Mouse (Mus musculus) retina, postnatal 7 days (tissue): ENCODE data around the gene Fam214a.
"Not testable (repeated sequence)": the region's sequence is repeated elsewhere in the genome, so short reads cannot be mapped to it uniquely, and the experiment has no call there.

Experiments used
- DNase-seq: peaks from one replicate; pipeline ENCODE4 v3.0.0-alpha.2; 2012; ENCODE audit warnings: low read depth, low spot score

Gene Fam214a

GRCm38 (mm10) chr9:74979371-74979770 lies 26.7 kb downstream of the Fam214a start:
- no peak for DNase-seq

- no peak for DNase-seq
Measured at GRCm38 (mm10) chr9:74979866-74980265, 27.2 kb downstream of the Fam214a start.

DNA sequence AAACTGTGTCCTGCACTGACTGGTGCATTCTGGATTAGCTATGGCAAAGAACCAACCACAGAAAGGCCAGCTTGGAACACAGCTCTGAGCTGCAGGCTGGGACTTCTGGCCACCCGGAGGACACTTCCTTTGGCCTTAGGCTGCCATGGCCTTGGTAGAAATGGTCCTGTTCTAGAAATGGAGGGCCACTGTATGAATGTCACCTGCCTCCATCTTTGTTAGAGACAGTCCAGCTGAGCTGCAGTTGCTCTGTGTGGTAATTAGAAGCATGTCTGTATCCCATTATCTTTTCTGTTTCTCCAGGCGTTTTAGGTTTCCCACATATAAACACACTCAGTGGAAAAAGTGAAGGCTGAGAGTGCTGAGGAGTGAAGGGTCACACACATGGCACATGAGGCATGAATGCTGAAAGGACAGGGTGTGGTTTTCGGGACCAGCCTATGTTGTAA lies 29.0 kb downstream of the Fam214a start:
- no peak for DNase-seq

DNA sequence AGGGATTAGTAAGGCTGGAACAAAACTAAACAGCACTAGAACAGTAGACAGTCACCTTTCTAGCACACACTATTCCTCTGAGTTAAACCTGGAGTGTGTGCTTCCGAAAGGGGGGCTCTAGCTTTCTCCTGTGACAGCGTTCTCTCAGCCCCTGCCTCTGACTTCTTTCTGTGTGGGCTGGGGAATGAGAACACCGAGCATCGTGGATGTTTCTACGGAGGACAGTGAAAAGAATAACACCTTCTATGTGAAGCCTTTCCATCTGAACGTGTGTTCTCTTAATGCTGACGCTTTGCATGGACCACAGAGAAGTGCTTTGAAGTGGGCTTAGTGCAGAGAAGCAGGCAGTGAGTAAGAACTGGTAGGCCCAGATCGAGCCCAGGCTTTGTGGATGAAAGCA lies 29.5 kb downstream of the Fam214a start:
- no peak for DNase-seq

DNA sequence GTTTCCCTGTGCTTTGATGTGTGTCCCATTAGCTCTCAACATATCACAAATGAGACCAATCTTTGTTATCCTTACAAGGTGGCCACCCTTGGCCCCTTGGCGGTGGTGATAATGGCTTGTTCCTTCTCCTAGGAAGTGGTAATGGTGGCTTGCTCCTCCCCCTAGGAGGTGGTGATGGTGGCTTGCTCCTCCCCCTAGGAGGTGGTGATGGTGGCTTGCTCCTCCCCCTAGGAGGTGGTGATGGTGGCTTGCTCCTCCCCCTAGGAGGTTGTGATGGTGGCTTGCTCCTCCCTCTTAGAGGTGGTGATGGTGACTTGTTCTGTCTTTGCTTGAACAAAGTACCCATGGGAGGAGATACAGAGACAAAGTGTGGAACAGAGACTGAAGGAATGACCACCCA lies 30.0 kb downstream of the Fam214a start:
- DNase-seq: not testable (repeated sequence)

- DNase-seq: no peak
Measured at GRCm38 (mm10) chr9:74985173-74985715, 32.6 kb downstream of the Fam214a start.

DNA sequence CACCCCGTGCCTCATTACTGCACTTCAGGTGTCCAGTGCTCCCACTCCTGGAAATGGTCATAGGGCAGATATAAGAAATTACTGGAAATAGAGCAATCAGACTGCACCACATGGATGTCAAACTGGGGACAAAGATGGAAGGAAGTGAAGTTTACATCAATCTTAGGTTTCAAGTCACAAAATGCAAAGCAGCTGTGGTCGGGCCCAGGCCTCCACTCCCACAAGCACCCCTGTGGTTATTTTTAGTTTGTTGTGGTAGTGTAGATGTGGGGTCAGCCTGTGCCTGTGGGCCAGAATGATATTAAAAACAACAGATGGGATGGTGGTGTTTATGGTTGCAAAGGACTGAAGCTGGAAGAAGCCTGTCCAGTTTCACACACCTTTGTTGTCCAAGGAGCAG lies 33.1 kb downstream of the Fam214a start:
- DNase-seq: no peak

GRCm38 (mm10) chr9:74988893-74989460 lies 36.3 kb downstream of the Fam214a start:
- no peak for DNase-seq

GRCm38 (mm10) chr9:74989990-74990389 lies 37.3 kb downstream of the Fam214a start:
- no peak for DNase-seq

DNA sequence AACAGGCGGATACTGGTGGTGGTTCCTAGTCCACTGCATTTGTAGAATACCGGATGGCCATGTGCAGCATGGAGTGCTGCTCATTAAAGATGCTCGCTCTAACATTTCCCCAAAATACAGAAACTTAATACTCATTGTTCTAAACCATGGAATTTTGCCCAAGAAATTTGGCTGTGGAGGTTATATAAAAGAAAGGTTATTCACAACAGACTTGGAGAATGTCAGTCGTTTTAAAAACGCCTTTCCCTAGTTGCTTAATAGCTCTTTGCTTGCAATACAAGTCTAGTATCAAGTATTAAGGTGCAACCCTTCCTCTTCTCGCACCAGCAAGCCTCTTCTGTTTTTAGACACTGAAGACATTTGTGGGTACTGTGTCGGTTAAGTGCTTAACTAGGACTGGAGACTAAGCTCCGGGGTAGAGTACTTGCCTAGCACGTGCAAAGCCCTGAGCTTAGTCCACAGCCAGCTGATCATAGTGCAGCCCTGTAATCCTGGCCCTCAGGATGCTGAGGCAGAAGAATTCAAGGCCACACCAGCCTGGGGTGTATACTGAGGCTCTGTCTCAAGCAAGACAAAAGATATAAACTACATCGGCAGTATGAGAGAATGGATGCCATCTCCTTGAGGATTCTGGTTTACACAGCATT lies 42.0 kb downstream of the Fam214a start:
- DNase-seq: no peak

GRCm38 (mm10) chr9:74996349-74996748 lies 43.7 kb downstream of the Fam214a start:
- DNase-seq: no peak

GRCm38 (mm10) chr9:74997976-74998375 lies 45.3 kb downstream of the Fam214a start:
- DNase-seq: no peak

DNA sequence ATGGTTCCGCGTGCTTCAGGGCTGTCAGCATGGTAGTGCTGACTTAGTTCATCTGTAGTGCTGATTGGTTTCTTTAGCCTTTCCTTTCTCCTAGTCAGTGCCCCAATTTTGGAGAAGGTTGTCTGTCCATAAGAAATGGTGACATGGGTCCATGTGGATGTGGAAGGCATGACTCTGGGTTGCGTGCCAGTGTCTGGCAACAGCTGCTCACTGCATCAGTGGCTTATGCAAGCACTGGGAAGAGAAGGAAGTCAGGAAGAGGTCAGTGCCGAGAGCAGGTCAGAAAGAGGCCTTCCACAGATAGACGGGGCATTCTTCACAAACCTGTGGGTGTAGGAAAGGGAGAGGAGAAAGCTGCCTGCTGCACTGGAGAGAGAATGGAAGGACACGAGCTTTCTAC lies 48.3 kb downstream of the Fam214a start:
- no peak for DNase-seq

GRCm38 (mm10) chr9:75001611-75002204 lies 49.0 kb downstream of the Fam214a start:
- DNase-seq: peak; percentile 23

GRCm38 (mm10) chr9:75002262-75002661 lies 49.6 kb downstream of the Fam214a start:
- no peak for DNase-seq

- no peak for DNase-seq
Measured at GRCm38 (mm10) chr9:75004203-75004602, 51.5 kb downstream of the Fam214a start.

GRCm38 (mm10) chr9:75016591-75016990 lies 63.9 kb downstream of the Fam214a start:
- DNase-seq: no peak

GRCm38 (mm10) chr9:75019181-75019580 lies 66.5 kb downstream of the Fam214a start:
- no peak for DNase-seq

DNA sequence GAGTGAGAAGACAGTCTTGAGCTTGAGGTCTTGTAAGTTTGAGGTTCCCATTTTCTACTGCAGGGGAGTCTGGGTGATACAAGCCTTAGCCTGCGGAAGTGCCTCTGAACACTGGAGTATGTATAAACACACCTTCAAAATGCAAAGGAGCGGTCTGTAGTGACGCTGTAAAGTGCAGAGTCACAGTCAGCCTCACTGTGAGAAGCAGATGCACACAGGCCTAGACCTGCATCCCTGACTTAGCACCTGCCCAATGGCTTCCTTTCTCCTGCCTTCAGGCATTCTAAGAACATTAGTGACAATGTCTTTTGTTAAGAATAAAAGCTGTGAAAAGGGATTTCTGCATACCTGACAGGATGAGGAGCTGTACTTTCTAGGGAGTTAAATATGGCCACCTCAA lies 66.9 kb downstream of the Fam214a start:
- no peak for DNase-seq

- DNase-seq: no peak
Measured at GRCm38 (mm10) chr9:75020561-75020960, 67.9 kb downstream of the Fam214a start.

DNA sequence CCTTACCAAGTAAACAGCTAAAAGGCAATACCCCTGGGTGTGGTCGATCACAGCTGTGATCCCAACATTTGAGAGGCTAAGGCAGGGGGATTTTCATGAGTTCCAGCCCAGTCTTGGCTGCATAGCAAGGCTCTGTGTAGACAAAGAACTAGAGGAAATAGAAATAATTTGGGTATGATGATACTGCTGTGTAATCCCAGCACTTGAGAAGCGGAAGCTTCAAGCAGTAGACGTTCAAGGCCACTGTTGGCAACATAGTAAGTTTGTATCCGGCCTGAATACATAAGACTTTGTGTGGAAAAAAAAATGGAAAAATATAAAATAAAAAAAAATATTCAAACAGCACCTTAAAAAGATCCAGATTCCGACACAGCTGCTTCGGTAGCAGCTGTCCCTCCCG lies 69.9 kb downstream of the Fam214a start:
- DNase-seq: no peak

DNA sequence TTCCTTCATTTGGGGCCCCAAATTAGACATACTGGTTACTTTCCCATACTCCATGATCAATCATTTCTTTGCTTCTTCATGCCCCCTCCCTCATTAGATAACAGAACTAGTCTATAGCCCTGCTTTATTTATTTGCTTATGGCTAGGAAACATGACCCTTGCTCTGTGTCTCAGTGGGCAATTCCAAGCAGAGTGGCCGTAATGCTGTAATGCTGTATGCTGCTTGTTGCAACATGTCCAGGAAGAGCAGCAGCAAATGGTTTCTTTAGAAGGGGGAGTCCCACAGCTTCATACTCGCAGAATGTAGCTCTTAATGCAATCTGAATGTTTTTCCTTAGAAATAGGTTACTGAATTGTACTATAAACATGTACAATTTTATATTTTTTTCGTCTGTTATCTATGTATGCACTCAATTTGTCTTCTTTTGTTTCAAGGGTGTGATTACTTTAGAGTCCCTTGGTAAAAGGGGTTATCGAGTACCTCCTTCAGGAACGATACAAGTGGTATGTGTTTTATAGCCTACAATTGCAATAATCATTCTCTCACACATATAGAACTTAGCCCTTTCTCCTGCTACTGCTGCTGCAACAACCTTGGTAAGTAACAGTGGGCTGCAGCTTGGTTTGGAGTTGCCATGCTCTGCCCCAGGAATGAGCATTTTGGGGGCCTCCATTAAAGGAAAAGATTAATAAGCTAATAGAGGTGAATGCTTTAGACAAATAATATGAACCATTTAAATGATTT lies 70.6 kb downstream of the Fam214a start:
- DNase-seq: no peak
